Comparison of ENCODE assay signal across 8 mouse cellular contexts in genomic region chr15:83451621-83452210, GRCm38 (mm10). TPM values are rescaled to one million over a fixed set of nuclear protein-coding genes. Genes with fewer than 3 reads are reported as not detected.
DNase-seq lines count a peak whose midpoint lies in the region; ATAC-seq and TF ChIP-seq lines count a peak whose summit lies in the region.

No protein-coding gene starts in this region.

- H3K27ac ChIP-seq in gastrocnemius, adult 2 months, result peak overlapping the region; percentile 54

- H3K36me3 ChIP-seq in G1E (replicated peaks), result peaks cover 43% of the 10 kb centered on the region

- DNase-seq in gastrocnemius, adult 2 months, result peak; percentile 55
- DNase-seq in gastrocnemius, postnatal 10 days, result no peak
- DNase-seq in G1E (ENCODE audit: low spot score), result peak; percentile 63
- peak; percentile 82 for DNase-seq in kidney, postnatal 14 days
- peak; percentile 81 for DNase-seq in lung, postnatal 25 days (ENCODE audit: low spot score)
- no peak for DNase-seq in cerebellum, adult 9-10 months

- peaks cover 56% of the 10 kb centered on the region for H3K4me1 ChIP-seq in G1E (ENCODE audit: insufficient read depth, low read depth, low read length)

- H3K27me3 ChIP-seq in G1E (ENCODE audit: insufficient read depth, low read length), result no peaks in the 10 kb centered on the region

- no peaks in the 10 kb centered on the region for H3K9me3 ChIP-seq in G1E (replicated peaks)

- no peak overlapping the region for H3K4me3 ChIP-seq in gastrocnemius, adult 2 months
- no peak overlapping the region; the same call in 1 of the 2 replicates for H3K4me3 ChIP-seq in G1E (ENCODE audit: low read depth, low read length)

- intact Hi-C loops in gastrocnemius, adult 2 months (cut with DNase I), result no loop called here

- no peak for TF ChIP-seq CTCF in gastrocnemius, adult 2 months (IDR thresholded peaks at IDR 0.05)
- TF ChIP-seq CTCF in G1E (IDR thresholded peaks at IDR 0.05; ENCODE audit: low read depth, low read length), result no peak

- ATAC-seq in G1E (ENCODE audit: extremely low read depth, insufficient number of reproducible peaks, low FRiP score, poor library complexity, severe bottlenecking), result peak; percentile 52
- ATAC-seq in granulocyte monocyte progenitor cell, adult 5-6 weeks (replicated peaks; ENCODE audit: poor library complexity, severe bottlenecking), result peak; percentile 65
- ATAC-seq in frontal cortex, adult (ENCODE audit: low TSS enrichment), result no peak

RNA-seq across cellular contexts. Expression of gene Pacsin2, which starts 12.7 kb away (rescaled TPM):
- total RNA-seq in gastrocnemius, adult 2 months (2021), result 10 to 100 TPM; 43.7 to 70.1 TPM
- total RNA-seq in gastrocnemius, postnatal 10 days (2021), result 10 to 100 TPM; 42.8 to 44.4 TPM
- total RNA-seq in G1E (2014; fragmentation: Nextera tagmentation) (34.5 and 36.0 TPM in 2 replicates), G1E (2017) (41.6 and 45.2 TPM in 2 replicates)
- polyA plus RNA-seq in G1E (2012), result 60.5 and 61.0 TPM in 2 replicates
- total RNA-seq in granulocyte monocyte progenitor cell, adult 5-6 weeks (2014; fragmentation: Nextera tagmentation), result 43.3 and 56.8 TPM in 2 replicates
- 65.2 and 91.1 TPM in 2 replicates for total RNA-seq in granulocyte monocyte progenitor cell, adult 5-6 weeks (2017)

RNA-seq across cellular contexts. Expression of gene Ttll1, which starts 59.0 kb away (rescaled TPM):
- total RNA-seq in gastrocnemius, adult 2 months (2021), result 1 to 10 TPM; 2.5 to 3.8 TPM
- total RNA-seq in gastrocnemius, postnatal 10 days (2021), result 1 to 10 TPM; 5.2 to 6.3 TPM
- 12.3 and 15.7 TPM in 2 replicates for total RNA-seq in G1E (2014; fragmentation: Nextera tagmentation)
- 5.6 and 6.5 TPM in 2 replicates for total RNA-seq in G1E (2017)
- polyA plus RNA-seq in G1E (2012), result 2.0 and 2.3 TPM in 2 replicates
- total RNA-seq in granulocyte monocyte progenitor cell, adult 5-6 weeks (2014; fragmentation: Nextera tagmentation), result 5.3 and 9.0 TPM in 2 replicates
- total RNA-seq in granulocyte monocyte progenitor cell, adult 5-6 weeks (2017), result 2.8 and 4.6 TPM in 2 replicates

Comparison
In these comparisons a context has a peak if more than half of its experiments do, and no peak if none do; other contexts are left out.
1. DNase-seq: peak in gastrocnemius, adult 2 months (single experiment), G1E (single experiment), kidney, postnatal 14 days (single experiment) and lung, postnatal 25 days (single experiment); none in gastrocnemius, postnatal 10 days (single experiment) and cerebellum, adult 9-10 months (single experiment).